Mouse (Mus musculus) kidney, postnatal 0 days (tissue): Measurements from ENCODE around the gene Prl3d1. TPM values are rescaled to one million over a fixed set of nuclear protein-coding genes. Genes with fewer than 3 reads are reported as not detected.
"Not testable (repeated sequence)": the region's sequence is repeated elsewhere in the genome, so short reads cannot be mapped to it uniquely, and the experiment has no call there.

Experiments
- ATAC-seq: fragments of 200-750 bp; cut with Nextera tagmentation; replicated peaks from 2 replicates; pipeline ENCODE4 v1.8.0; 2017; ENCODE audit warnings: low read depth, moderate number of reproducible peaks, moderate TSS enrichment, moderate library complexity; ENCODE audit not compliant: low FRiP score
- DNase-seq: peaks from one replicate; pipeline ENCODE4 v3.0.0-alpha.2; 2016; ENCODE audit warnings: low spot score
- H3K27ac ChIP-seq: fragments of 300-500 bp; sonication (generic); 2 replicates; pipeline ENCODE4 v1.5.1; 2014; ENCODE audit warnings: mild to moderate bottlenecking
- H3K27me3 ChIP-seq: fragments of 300-500 bp; sonication (generic); 2 replicates; pipeline ENCODE4 v1.6.1; 2014; ENCODE audit warnings: low read length, mixed read lengths; ENCODE audit not compliant: insufficient read depth
- H3K36me3 ChIP-seq: fragments of 300-500 bp; sonication (generic); 2 replicates; pipeline ENCODE4 v1.6.1; 2014; ENCODE audit warnings: low read length, mixed read lengths; ENCODE audit not compliant: insufficient read depth
- H3K4me1 ChIP-seq: fragments of 300-500 bp; sonication (generic); replicated peaks from 2 replicates; pipeline ENCODE4 v1.6.1; 2014; ENCODE audit warnings: antibody characterized with exemption, low read length, mixed read lengths; ENCODE audit not compliant: insufficient read depth
- H3K4me2 ChIP-seq: fragments of 300-500 bp; sonication (generic); 2 replicates; pipeline ENCODE4 v1.6.1; 2014; ENCODE audit warnings: mild to moderate bottlenecking, low read length, moderate library complexity, mixed read lengths
- H3K4me3 ChIP-seq: fragments of 300-500 bp; sonication (generic); replicated peaks from 2 replicates; pipeline ENCODE4 v1.5.1; 2014; ENCODE audit warnings: low read depth, low read length
- H3K9ac ChIP-seq: fragments of 300-500 bp; sonication (generic); 2 replicates; pipeline ENCODE4 v1.6.1; 2014; ENCODE audit warnings: low read depth, low read length
- H3K9me3 ChIP-seq: fragments of 300-500 bp; sonication (generic); replicated peaks from 2 replicates; pipeline ENCODE4 v1.6.1; 2016; ENCODE audit warnings: low read length, inconsistent platforms, mixed read lengths
- CTCF ChIP-seq: IDR thresholded peaks from 2 replicates; pipeline ENCODE4 v1.5.1; 2016; ENCODE audit warnings: antibody characterized with exemption, low read depth, mild to moderate bottlenecking, moderate library complexity
- WGBS: fragments of 180-500 bp; shearing (Covaris S2); extraction: QIAGEN DNeasy Blood & Tissue Kit; methylation state at CpG from one replicate; pipeline ENCODE4 v1.1.7; 2014; 5-methylcytosine and 5-hydroxymethylcytosine counted together
- polyA plus RNA-seq: library from polyadenylated mRNA; unstranded; fragments of >200 nt; fragmentation: Nextera tagmentation; extraction: Ambion mirVana; gene quantifications from 2 replicates; pipeline ENCODE4 v1.2.1, GENCODE M21; 2015

Prl3d1 gene
- polyA plus RNA-seq, result not detected in 2 replicates

DNA sequence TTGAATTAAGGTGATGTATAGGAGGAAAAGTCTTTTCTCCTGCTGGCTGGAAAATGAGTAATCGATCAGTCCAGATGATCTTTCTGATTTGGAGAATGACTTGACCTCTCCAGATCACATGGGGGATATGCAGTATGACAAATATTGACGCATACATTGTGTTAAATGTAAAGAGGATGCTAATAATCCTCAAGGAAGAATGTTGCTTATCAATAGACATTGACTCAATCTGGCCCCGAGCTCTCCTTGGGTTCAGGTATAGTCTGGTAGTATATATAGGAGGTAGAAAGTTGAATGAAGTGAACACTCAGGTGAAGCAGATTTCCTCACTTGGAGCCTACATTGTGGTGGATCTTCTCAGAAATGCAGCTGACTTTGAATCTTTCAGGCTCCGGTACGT, at the start of gene Prl3d1:
Prl3d1 (plus strand) TSS at position 301 of the 400 bp plus-strand sequence.
- H3K4me2 ChIP-seq, H3K36me3 ChIP-seq, H3K27me3 ChIP-seq, DNase-seq, H3K9ac ChIP-seq, H3K4me1 ChIP-seq, H3K9me3 ChIP-seq, H3K27ac ChIP-seq, ATAC-seq, H3K4me3 ChIP-seq: not testable (repeated sequence)
- WGBS, result 91% methylated on average over 5 of the region's 5 CpGs

DNA sequence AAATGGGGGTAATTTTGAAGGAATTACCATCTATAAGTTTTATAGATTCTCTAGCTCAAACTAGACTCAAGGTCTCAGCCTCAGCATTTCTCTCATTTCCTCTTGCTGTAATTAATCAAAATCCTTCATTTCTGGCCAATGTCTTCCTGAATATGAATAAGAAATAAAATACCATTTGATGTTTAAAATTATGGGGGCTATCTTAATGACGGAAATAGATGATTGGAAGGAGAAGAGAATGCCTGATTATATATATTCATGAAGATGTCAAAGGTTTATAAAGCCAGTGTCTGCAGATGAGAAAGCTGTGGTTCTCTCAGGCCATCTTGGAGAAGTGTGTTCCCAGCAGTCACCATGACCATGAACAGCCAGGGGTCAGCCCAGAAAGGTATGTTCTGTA, 36.7 kb upstream of the Prl3d1 start, which contains the start of gene Prl:
Prl (plus strand) TSS at position 301 of the 400 bp plus-strand sequence.
- WGBS, result 92% methylated on average over 1 of the region's 1 CpGs

DNA sequence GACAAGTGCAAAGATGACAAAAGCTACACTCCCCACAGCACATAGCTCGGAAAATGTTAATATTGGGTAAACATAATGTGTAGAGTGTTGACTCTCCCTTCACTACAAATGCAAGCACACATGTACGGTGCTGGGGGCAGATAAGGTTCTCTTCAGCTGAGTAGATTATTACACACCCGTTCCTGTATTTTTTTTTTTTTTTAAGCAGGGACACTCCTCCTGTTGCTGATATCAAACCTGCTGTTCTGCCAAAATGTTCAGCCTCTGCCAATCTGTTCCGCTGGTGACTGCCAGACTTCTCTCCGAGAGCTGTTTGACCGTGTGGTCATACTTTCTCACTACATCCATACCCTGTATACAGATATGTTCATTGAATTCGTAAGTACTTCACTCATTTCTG, 34.8 kb upstream of the Prl3d1 start:
- no peak for ATAC-seq

More for the DNA sequence above, 36.7 kb upstream of the Prl3d1 start, which contains the start of gene Prl:
- no peaks in the 10 kb centered on the region for H3K9me3 ChIP-seq
- H3K9ac ChIP-seq, result no peak within 1 kb of the TSS
- no peak within 1 kb of the TSS for H3K4me3 ChIP-seq
- H3K4me2 ChIP-seq, result no peak within 1 kb of the TSS
- ATAC-seq (no peak), DNase-seq (no peak)
- TF ChIP-seq CTCF, result no peak
- no peaks in the 10 kb centered on the region for H3K36me3 ChIP-seq
- no peak within 1 kb of the TSS for H3K27ac ChIP-seq
- H3K27me3 ChIP-seq, result no peaks in the 10 kb centered on the region
- H3K4me1 ChIP-seq, result no peaks in the 10 kb centered on the region

DNA sequence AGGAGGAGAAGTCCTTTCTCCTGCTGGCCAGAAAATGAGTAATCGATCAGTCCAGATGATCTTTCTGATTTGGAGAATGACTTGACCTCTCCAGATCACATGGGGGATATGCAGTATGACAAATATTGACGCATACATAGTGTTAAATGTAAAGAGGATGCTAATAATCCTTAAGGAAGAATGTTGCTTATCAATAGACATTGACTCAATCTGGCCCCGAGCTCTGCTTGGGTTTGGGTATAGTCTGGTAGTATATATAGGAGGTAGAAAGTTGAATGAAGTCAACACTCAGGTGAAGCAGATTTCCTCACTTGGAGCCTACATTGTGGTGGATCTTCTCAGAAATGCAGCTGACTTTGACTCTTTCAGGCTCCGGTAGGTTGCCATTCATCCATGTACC, 27.4 kb downstream of the Prl3d1 start, which contains the start of gene Prl3d2:
Prl3d2 (plus strand) TSS at position 301 of the 400 bp plus-strand sequence.
- ATAC-seq, H3K27me3 ChIP-seq, H3K9me3 ChIP-seq, DNase-seq, H3K9ac ChIP-seq, H3K36me3 ChIP-seq, H3K27ac ChIP-seq, H3K4me1 ChIP-seq, H3K4me3 ChIP-seq, H3K4me2 ChIP-seq: not testable (repeated sequence)
- 95% methylated on average over 3 of the region's 4 CpGs for WGBS

More for the DNA sequence above, 34.8 kb upstream of the Prl3d1 start:
- no peaks in the 10 kb centered on the region for H3K9me3 ChIP-seq
- no peak overlapping the region for H3K4me2 ChIP-seq
- DNase-seq, result no peak
- WGBS, result 87% methylated on average over 7 of the region's 7 CpGs
- H3K27ac ChIP-seq, result no peak overlapping the region
- H3K36me3 ChIP-seq, result no peaks in the 10 kb centered on the region
- no peaks in the 10 kb centered on the region for H3K27me3 ChIP-seq
- TF ChIP-seq CTCF, result no peak
- no peaks in the 10 kb centered on the region for H3K4me1 ChIP-seq
- no peak overlapping the region for H3K4me3 ChIP-seq
- no peak overlapping the region for H3K9ac ChIP-seq

DNA sequence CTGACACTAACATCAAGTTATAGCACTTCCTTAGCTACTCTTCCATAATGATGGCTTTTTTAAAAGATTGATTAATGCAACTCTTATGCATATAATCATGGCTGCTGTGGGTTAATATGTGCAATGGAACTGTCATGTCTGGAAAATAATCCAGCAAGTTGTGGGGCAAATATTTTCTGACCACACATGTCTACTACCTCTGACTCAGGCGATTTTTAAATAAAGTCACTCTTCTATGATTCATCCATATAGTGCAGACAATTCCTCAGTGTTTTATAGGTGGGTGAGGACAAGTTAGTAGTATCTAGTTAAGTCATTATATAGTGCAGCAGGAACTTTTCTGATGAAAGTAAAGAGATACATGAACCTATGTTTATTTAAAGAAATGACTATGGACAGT, 54.3 kb downstream of the Prl3d1 start:
- Histone ChIP-seq H3K4me1 (no peaks in the 10 kb centered on the region), H3K36me3 (no peaks in the 10 kb centered on the region), H3K27me3 (no peaks in the 10 kb centered on the region), H3K9ac (no peak overlapping the region), H3K27ac (no peak overlapping the region), H3K9me3 (no peaks in the 10 kb centered on the region), H3K4me2 (no peak overlapping the region), H3K4me3 (no peak overlapping the region)
- TF ChIP-seq CTCF, result no peak
- 56% methylated on average over 1 of the region's 1 CpGs for WGBS
- no peak for DNase-seq
- ATAC-seq, result no peak

Other genes with a start within 250 kb of the Prl3d1 start
- gene Prl, start 36.6 kb upstream of the Prl3d1 start, polyA plus RNA-seq, result not detected in 2 replicates
- not detected in 2 replicates for gene Prl3d2, start 27.5 kb downstream of the Prl3d1 start, polyA plus RNA-seq
- not detected in 2 replicates for gene Prl3d3, start 62.6 kb downstream of the Prl3d1 start, polyA plus RNA-seq
- gene Prl3c1, start 102.5 kb downstream of the Prl3d1 start, polyA plus RNA-seq, result not detected in 2 replicates
- not detected in 2 replicates for gene Prl3b1, start 147.7 kb downstream of the Prl3d1 start, polyA plus RNA-seq
- not detected in 2 replicates for gene Prl3a1, start 165.2 kb downstream of the Prl3d1 start, polyA plus RNA-seq
- gene Prl6a1, start 218.4 kb downstream of the Prl3d1 start, polyA plus RNA-seq, result not detected in 2 replicates